ENCODE assay signal across 11 mouse cellular contexts in genomic region chr5:34243062-34243461, GRCm38 (mm10). TPM values are rescaled to one million over a fixed set of nuclear protein-coding genes. Genes with fewer than 3 reads are reported as not detected.
DNase-seq lines count a peak whose midpoint lies in the region; ATAC-seq and TF ChIP-seq lines count a peak whose summit lies in the region.
"Had no signal": no experiment of that assay in that cellular context is flagged by ENCODE, and none has a peak within 500 bp of the region (broad histone marks: within the 10 kb centered on the region; RNA-seq: fewer than 3 reads in every experiment).

No protein-coding gene starts in this region.

- no peak for TF ChIP-seq CTCF in liver, postnatal 0 days (IDR thresholded peaks at IDR 0.05; ENCODE audit: low read depth)
- TF ChIP-seq CTCF in cortical plate, adult 2 months (IDR thresholded peaks at IDR 0.05; ENCODE audit: extremely low read depth, insufficient read depth, low read length), result no peak
- TF ChIP-seq CTCF in hindbrain, postnatal 0 days (IDR thresholded peaks at IDR 0.05; ENCODE audit: low read depth), result no peak

- peaks cover under 1% of the 10 kb centered on the region; the same call in 1 of the 2 replicates for H3K27me3 ChIP-seq in heart, embryonic 12.5 days (replicated peaks)
- no peaks in the 10 kb centered on the region for H3K27me3 ChIP-seq in liver, embryonic 13.5 days
- H3K27me3 ChIP-seq in liver, postnatal 0 days (ENCODE audit: insufficient read depth, low read length), result no peaks in the 10 kb centered on the region
- H3K27me3 ChIP-seq in hindbrain, postnatal 0 days (ENCODE audit: insufficient read depth, low read length), result no peaks in the 10 kb centered on the region

- ATAC-seq in heart, embryonic 12.5 days (ENCODE audit: insufficient number of reproducible peaks, low FRiP score), result peak; percentile 16; the same call in 1 of the 2 replicates
- 0 out of 2 replicates have a peak, but pooled peaks have one; percentile 15 for ATAC-seq in liver, embryonic 13.5 days (ENCODE audit: low read depth)
- no peak for ATAC-seq in liver, postnatal 0 days
- peak; percentile 52 for ATAC-seq in hindbrain, postnatal 0 days

- no peak overlapping the region for H3K4me3 ChIP-seq in heart, embryonic 12.5 days
- no peak overlapping the region for H3K4me3 ChIP-seq in liver, embryonic 13.5 days (replicated peaks)
- H3K4me3 ChIP-seq in liver, postnatal 0 days (ENCODE audit: low read depth, low read length), result no peak overlapping the region
- no peak overlapping the region for H3K4me3 ChIP-seq in cortical plate, adult 2 months (ENCODE audit: insufficient read depth, low read length)
- H3K4me3 ChIP-seq in hindbrain, postnatal 0 days (ENCODE audit: low read length), result no peak overlapping the region
- H3K4me3 ChIP-seq: erythroblast, embryonic 14.5 days had no signal

- no peaks in the 10 kb centered on the region for H3K9me3 ChIP-seq in heart, embryonic 12.5 days (replicated peaks)
- H3K9me3 ChIP-seq in liver, embryonic 13.5 days (replicated peaks), result no peaks in the 10 kb centered on the region
- H3K9me3 ChIP-seq in liver, postnatal 0 days (ENCODE audit: low read length), result no peaks in the 10 kb centered on the region
- H3K9me3 ChIP-seq in hindbrain, postnatal 0 days (ENCODE audit: low read length), result no peaks in the 10 kb centered on the region

- DNase-seq in heart, postnatal 25 days (ENCODE audit: low spot score), result no peak
- no peak for DNase-seq in liver, embryonic 13.5 days
- DNase-seq in liver, postnatal 0 days, result no peak
- DNase-seq in hindbrain, postnatal 0 days (ENCODE audit: low spot score), result no peak
- no peak for DNase-seq in kidney, adult 11 months

- intact Hi-C loops in heart, postnatal 25 days (cut with DNase I), result no loop called here

- peaks cover 26% of the 10 kb centered on the region for H3K4me1 ChIP-seq in heart, embryonic 12.5 days (replicated peaks)
- peaks cover 13% of the 10 kb centered on the region for H3K4me1 ChIP-seq in liver, embryonic 13.5 days (replicated peaks)
- H3K4me1 ChIP-seq in liver, postnatal 0 days (ENCODE audit: insufficient read depth), result peaks cover 7% of the 10 kb centered on the region; the same call in 1 of the 2 replicates
- peaks cover 24% of the 10 kb centered on the region for H3K4me1 ChIP-seq in cortical plate, adult 2 months (ENCODE audit: control insufficient read depth, insufficient read depth, low read length)
- peaks cover 9% of the 10 kb centered on the region for H3K4me1 ChIP-seq in hindbrain, postnatal 0 days (ENCODE audit: insufficient read depth, low read length)

- TF ChIP-seq EP300 in liver, postnatal 0 days (IDR thresholded peaks at IDR 0.05; ENCODE audit: low read depth), result no peak

- TF ChIP-seq POLR2A in cortical plate, adult 2 months (IDR thresholded peaks at IDR 0.05; ENCODE audit: extremely low read depth, insufficient read depth, low read length), result no peak

- peak overlapping the region; percentile 73; the same call in 1 of the 2 replicates for H3K27ac ChIP-seq in heart, embryonic 12.5 days (ENCODE audit: poor library complexity, severe bottlenecking)
- no peak overlapping the region for H3K27ac ChIP-seq in liver, embryonic 13.5 days
- H3K27ac ChIP-seq in liver, postnatal 0 days (ENCODE audit: low read depth), result no peak overlapping the region
- peak overlapping the region; percentile 82 for H3K27ac ChIP-seq in cortical plate, adult 2 months (ENCODE audit: insufficient read depth, low read length)
- H3K27ac ChIP-seq in hindbrain, postnatal 0 days, result peak overlapping the region; percentile 42; the same call in 1 of the 2 replicates

- 70% methylated on average over 5 of the region's 5 CpGs for WGBS in heart, embryonic 12.5 days
- WGBS in liver, embryonic 13.5 days (ENCODE audit: insufficient replicate concordance), result 65% methylated on average over 5 of the region's 5 CpGs
- WGBS in liver, postnatal 0 days (ENCODE audit: insufficient replicate concordance), result 75% methylated on average over 5 of the region's 5 CpGs
- WGBS in hindbrain, postnatal 0 days, result 90% methylated on average over 5 of the region's 5 CpGs

- H3K36me3 ChIP-seq in heart, embryonic 12.5 days, result no peaks in the 10 kb centered on the region
- no peaks in the 10 kb centered on the region for H3K36me3 ChIP-seq in liver, embryonic 13.5 days
- H3K36me3 ChIP-seq in liver, postnatal 0 days (replicated peaks; ENCODE audit: insufficient read depth, low read length), result no peaks in the 10 kb centered on the region
- no peaks in the 10 kb centered on the region for H3K36me3 ChIP-seq in hindbrain, postnatal 0 days (ENCODE audit: insufficient read depth, low read length)

- H3K4me2 ChIP-seq in heart, embryonic 12.5 days, result peak overlapping the region; percentile 56
- H3K4me2 ChIP-seq in liver, embryonic 13.5 days, result 0 out of 2 replicates have a peak overlapping the region, but pooled peaks have one; percentile 8
- no peak overlapping the region for H3K4me2 ChIP-seq in liver, postnatal 0 days (ENCODE audit: low read depth, low read length)
- peak overlapping the region; percentile 6; the same call in 1 of the 2 replicates for H3K4me2 ChIP-seq in hindbrain, postnatal 0 days (ENCODE audit: low read depth, low read length)

- H3K9ac ChIP-seq in heart, embryonic 12.5 days, result peak overlapping the region; percentile 20; the same call in 1 of the 2 replicates
- no peak overlapping the region; the same call in 1 of the 2 replicates for H3K9ac ChIP-seq in liver, embryonic 13.5 days
- H3K9ac ChIP-seq in liver, postnatal 0 days (replicated peaks), result no peak overlapping the region
- no peak overlapping the region for H3K9ac ChIP-seq in hindbrain, postnatal 0 days (replicated peaks; ENCODE audit: low read length)

RNA-seq across cellular contexts. Expression of gene Zfyve28, which starts 45.2 kb away (rescaled TPM):
- 0.28 and 0.37 TPM in 2 replicates for polyA plus RNA-seq in heart, embryonic 12.5 days (2016; fragmentation: Nextera tagmentation; extraction: Ambion mirVana)
- total RNA-seq in heart, postnatal 25 days (2021), result under 1 TPM; 0.36 to 0.60 TPM
- polyA plus RNA-seq in liver, embryonic 13.5 days (2015; fragmentation: Nextera tagmentation; extraction: Ambion mirVana), result 0.02 TPM in 1 of 2 replicates, not detected in the other
- 0.02 and 0.14 TPM in 2 replicates for polyA plus RNA-seq in liver, postnatal 0 days (2015; fragmentation: Nextera tagmentation; extraction: Ambion mirVana)
- polyA plus RNA-seq in cortical plate, adult 2 months (2012; rRNA removed), result 42.2 and 43.0 TPM in 2 replicates
- total RNA-seq in hindbrain, postnatal 0 days (2014; rRNA removed), result 10.1 and 13.9 TPM in 2 replicates
- 3.0 and 3.8 TPM in 2 replicates for polyA plus RNA-seq in hindbrain, postnatal 0 days (2015; fragmentation: Nextera tagmentation; extraction: Ambion mirVana)
- total RNA-seq: megakaryocyte-erythroid progenitor cell, adult 5-6 weeks had no signal
- polyA plus RNA-seq: erythroblast, embryonic 14.5 days had no signal

RNA-seq across cellular contexts. Expression of gene Cfap99, which starts 45.3 kb away (rescaled TPM):
- 0.08 TPM in 1 of 2 replicates, not detected in the other for polyA plus RNA-seq in heart, embryonic 12.5 days (2016; fragmentation: Nextera tagmentation; extraction: Ambion mirVana)
- not detected for total RNA-seq in heart, postnatal 25 days (2021)
- polyA plus RNA-seq in liver, embryonic 13.5 days (2015; fragmentation: Nextera tagmentation; extraction: Ambion mirVana), result not detected in 2 replicates
- not detected in 2 replicates for polyA plus RNA-seq in liver, postnatal 0 days (2015; fragmentation: Nextera tagmentation; extraction: Ambion mirVana)
- 0.38 and 0.46 TPM in 2 replicates for polyA plus RNA-seq in cortical plate, adult 2 months (2012; rRNA removed)
- 0.97 TPM in 1 of 2 replicates, not detected in the other for total RNA-seq in hindbrain, postnatal 0 days (2014; rRNA removed)
- 0.13 and 0.19 TPM in 2 replicates for polyA plus RNA-seq in hindbrain, postnatal 0 days (2015; fragmentation: Nextera tagmentation; extraction: Ambion mirVana)
- total RNA-seq: adrenal gland, postnatal 36 days; megakaryocyte-erythroid progenitor cell, adult 5-6 weeks had no signal
- polyA plus RNA-seq: erythroblast, embryonic 14.5 days; large intestine, adult 2 months had no signal

RNA-seq across cellular contexts. Expression of gene Mxd4, which starts 55.5 kb away (rescaled TPM):
- polyA plus RNA-seq in heart, embryonic 12.5 days (2016; fragmentation: Nextera tagmentation; extraction: Ambion mirVana), result 23.8 and 24.5 TPM in 2 replicates
- 10 to 100 TPM; 72.6 to 89.1 TPM for total RNA-seq in heart, postnatal 25 days (2021)
- 3.2 and 3.8 TPM in 2 replicates for polyA plus RNA-seq in liver, embryonic 13.5 days (2015; fragmentation: Nextera tagmentation; extraction: Ambion mirVana)
- polyA plus RNA-seq in liver, postnatal 0 days (2015; fragmentation: Nextera tagmentation; extraction: Ambion mirVana), result 7.5 and 9.4 TPM in 2 replicates
- 93.6 and 95.3 TPM in 2 replicates for polyA plus RNA-seq in cortical plate, adult 2 months (2012; rRNA removed)
- 73.3 and 99.1 TPM in 2 replicates for total RNA-seq in hindbrain, postnatal 0 days (2014; rRNA removed)
- 22.0 and 23.5 TPM in 2 replicates for polyA plus RNA-seq in hindbrain, postnatal 0 days (2015; fragmentation: Nextera tagmentation; extraction: Ambion mirVana)

Comparison
In these comparisons a context has a peak if more than half of its experiments do, and no peak if none do; other contexts are left out.
1. H3K27ac ChIP-seq: peak in heart, embryonic 12.5 days (single experiment), cortical plate, adult 2 months (single experiment) and hindbrain, postnatal 0 days (single experiment); none in liver, embryonic 13.5 days (single experiment) and liver, postnatal 0 days (single experiment).